Mouse (Mus musculus): Measurements from ENCODE around the gene Yeats2. TPM values are rescaled to one million over a fixed set of nuclear protein-coding genes. Genes with fewer than 3 reads are reported as not detected.

Yeats2 gene
- polyA plus RNA-seq, 1 experiment from 2014 or later: 21.7 TPM

- WGBS: 85% methylated on average over 9 of the region's 9 CpGs
- H3K36me3 ChIP-seq: no peaks in the 10 kb centered on the region
- H3K27me3 ChIP-seq (replicated peaks): no peaks in the 10 kb centered on the region
- no peak overlapping the region for H3K4me2 ChIP-seq (replicated peaks)
- H3K4me1 ChIP-seq (replicated peaks): no peaks in the 10 kb centered on the region
- ATAC-seq: no peak
- H3K9me3 ChIP-seq: no peaks in the 10 kb centered on the region
- H3K27ac ChIP-seq: no peak overlapping the region
- H3K9ac ChIP-seq: no peak overlapping the region
- H3K4me3 ChIP-seq (replicated peaks): no peak overlapping the region
Measured at GRCm38 (mm10) chr16:20248442-20249174, 107.7 kb downstream of the Yeats2 start.

DNA sequence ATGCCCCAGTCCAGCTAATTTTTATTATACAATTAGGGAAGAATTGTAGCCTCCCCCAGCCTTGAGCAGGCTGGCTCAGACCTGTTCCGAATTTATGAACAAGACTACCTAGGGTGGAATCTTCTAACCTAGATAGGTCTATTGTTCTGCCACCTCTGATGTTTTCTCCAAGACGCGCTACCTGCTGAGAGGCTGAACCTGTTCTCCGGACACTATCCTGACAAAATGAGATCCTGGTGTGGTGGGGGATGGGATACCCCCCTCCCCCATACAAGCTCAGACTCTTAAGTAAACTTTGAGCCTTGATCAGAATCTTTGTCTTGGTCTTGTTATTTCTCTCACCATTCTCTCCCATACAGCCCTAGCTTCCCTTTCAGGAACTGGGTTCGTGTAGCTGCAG, 117.1 kb downstream of the Yeats2 start:
- Histone ChIP-seq H3K4me3 (replicated peaks) (no peak overlapping the region), H3K4me1 (replicated peaks) (no peaks in the 10 kb centered on the region), H3K9me3 (no peaks in the 10 kb centered on the region), H3K27me3 (replicated peaks) (no peaks in the 10 kb centered on the region), H3K36me3 (no peaks in the 10 kb centered on the region), H3K9ac (no peak overlapping the region), H3K27ac (no peak overlapping the region), H3K4me2 (replicated peaks) (no peak overlapping the region)
- no peak for ATAC-seq
- 80% methylated on average over 5 of the region's 5 CpGs for WGBS

GRCm38 (mm10) chr16:20265089-20265488, 124.2 kb downstream of the Yeats2 start:
- 78% methylated on average over 7 of the region's 7 CpGs for WGBS
- ATAC-seq: no peak

GRCm38 (mm10) chr16:20271339-20271738, 130.5 kb downstream of the Yeats2 start:
- H3K27me3 ChIP-seq (replicated peaks): no peaks in the 10 kb centered on the region
- no peak overlapping the region for H3K9ac ChIP-seq
- no peaks in the 10 kb centered on the region for H3K4me1 ChIP-seq (replicated peaks)
- no peak overlapping the region for H3K4me2 ChIP-seq (replicated peaks)
- H3K9me3 ChIP-seq: no peaks in the 10 kb centered on the region
- H3K4me3 ChIP-seq (replicated peaks): no peak overlapping the region
- no peak overlapping the region for H3K27ac ChIP-seq
- H3K36me3 ChIP-seq: no peaks in the 10 kb centered on the region
- ATAC-seq: no peak
- 79% methylated on average over 4 of the region's 4 CpGs for WGBS

More at GRCm38 (mm10) chr16:20265089-20265488, 124.2 kb downstream of the Yeats2 start:
- Histone ChIP-seq H3K9ac (no peak overlapping the region), H3K27ac (no peak overlapping the region), H3K27me3 (replicated peaks) (no peaks in the 10 kb centered on the region), H3K4me3 (replicated peaks) (no peak overlapping the region), H3K4me2 (replicated peaks) (no peak overlapping the region), H3K9me3 (no peaks in the 10 kb centered on the region), H3K4me1 (replicated peaks) (no peaks in the 10 kb centered on the region), H3K36me3 (no peaks in the 10 kb centered on the region)

GRCm38 (mm10) chr16:20272994-20273393, 132.1 kb downstream of the Yeats2 start:
- H3K4me1 ChIP-seq (replicated peaks): no peaks in the 10 kb centered on the region
- H3K9me3 ChIP-seq: no peaks in the 10 kb centered on the region
- no peaks in the 10 kb centered on the region for H3K36me3 ChIP-seq
- WGBS: 25% methylated on average over 3 of the region's 3 CpGs
- no peak overlapping the region for H3K9ac ChIP-seq
- H3K27me3 ChIP-seq (replicated peaks): no peaks in the 10 kb centered on the region
- no peak overlapping the region for H3K4me3 ChIP-seq (replicated peaks)
- no peak overlapping the region for H3K27ac ChIP-seq
- no peak for ATAC-seq
- no peak overlapping the region for H3K4me2 ChIP-seq (replicated peaks)

- WGBS: 76% methylated on average over 5 of the region's 5 CpGs
- Histone ChIP-seq H3K4me2 (replicated peaks) (no peak overlapping the region), H3K36me3 (peaks cover 24% of the 10 kb centered on the region), H3K9me3 (no peaks in the 10 kb centered on the region), H3K4me1 (replicated peaks) (no peaks in the 10 kb centered on the region), H3K9ac (no peak overlapping the region), H3K27ac (no peak overlapping the region), H3K4me3 (replicated peaks) (no peak overlapping the region), H3K27me3 (replicated peaks) (no peaks in the 10 kb centered on the region)
- ATAC-seq: no peak
Measured at GRCm38 (mm10) chr16:20279395-20279794, 138.5 kb downstream of the Yeats2 start.

- Histone ChIP-seq H3K36me3 (peaks cover 29% of the 10 kb centered on the region), H3K9ac (no peak overlapping the region), H3K27ac (no peak overlapping the region), H3K4me3 (replicated peaks) (no peak overlapping the region), H3K9me3 (no peaks in the 10 kb centered on the region), H3K27me3 (replicated peaks) (no peaks in the 10 kb centered on the region), H3K4me2 (replicated peaks) (no peak overlapping the region), H3K4me1 (replicated peaks) (no peaks in the 10 kb centered on the region)
- no peak for ATAC-seq
- WGBS: 82% methylated on average over 4 of the region's 4 CpGs
Measured at GRCm38 (mm10) chr16:20280238-20280637, 139.4 kb downstream of the Yeats2 start.

Other genes with a start within 250 kb of the Yeats2 start
- gene Klhl6, start 158.0 kb upstream of the Yeats2 start, polyA plus RNA-seq (2015; fragmentation: Nextera tagmentation; extraction: Ambion mirVana): 8.2 and 9.1 TPM in 2 replicates
- gene Klhl24, start 43.5 kb upstream of the Yeats2 start, polyA plus RNA-seq (2015; fragmentation: Nextera tagmentation; extraction: Ambion mirVana): 17.9 and 22.1 TPM in 2 replicates
- 0.49 and 0.60 TPM in 2 replicates for gene Map6d1, start 100.3 kb downstream of the Yeats2 start, polyA plus RNA-seq (2015; fragmentation: Nextera tagmentation; extraction: Ambion mirVana)
- gene Parl, start 161.3 kb downstream of the Yeats2 start, polyA plus RNA-seq (2015; fragmentation: Nextera tagmentation; extraction: Ambion mirVana): 94.5 and 95.5 TPM in 2 replicates
- not detected in 2 replicates for gene Cyp2ab1, start 184.3 kb downstream of the Yeats2 start, polyA plus RNA-seq (2015; fragmentation: Nextera tagmentation; extraction: Ambion mirVana)